Mouse (Mus musculus): ENCODE measurements at regions not wholly inside any gene's neighbourhood (a gene's known extent, or its start where the extent isn't known, plus 50 kb on each side); places are given as distances from the start of the nearest gene placed in this dataset.
A peak's percentile ranks its signal among the peaks of the same experiment; 100 is the strongest.

DNA sequence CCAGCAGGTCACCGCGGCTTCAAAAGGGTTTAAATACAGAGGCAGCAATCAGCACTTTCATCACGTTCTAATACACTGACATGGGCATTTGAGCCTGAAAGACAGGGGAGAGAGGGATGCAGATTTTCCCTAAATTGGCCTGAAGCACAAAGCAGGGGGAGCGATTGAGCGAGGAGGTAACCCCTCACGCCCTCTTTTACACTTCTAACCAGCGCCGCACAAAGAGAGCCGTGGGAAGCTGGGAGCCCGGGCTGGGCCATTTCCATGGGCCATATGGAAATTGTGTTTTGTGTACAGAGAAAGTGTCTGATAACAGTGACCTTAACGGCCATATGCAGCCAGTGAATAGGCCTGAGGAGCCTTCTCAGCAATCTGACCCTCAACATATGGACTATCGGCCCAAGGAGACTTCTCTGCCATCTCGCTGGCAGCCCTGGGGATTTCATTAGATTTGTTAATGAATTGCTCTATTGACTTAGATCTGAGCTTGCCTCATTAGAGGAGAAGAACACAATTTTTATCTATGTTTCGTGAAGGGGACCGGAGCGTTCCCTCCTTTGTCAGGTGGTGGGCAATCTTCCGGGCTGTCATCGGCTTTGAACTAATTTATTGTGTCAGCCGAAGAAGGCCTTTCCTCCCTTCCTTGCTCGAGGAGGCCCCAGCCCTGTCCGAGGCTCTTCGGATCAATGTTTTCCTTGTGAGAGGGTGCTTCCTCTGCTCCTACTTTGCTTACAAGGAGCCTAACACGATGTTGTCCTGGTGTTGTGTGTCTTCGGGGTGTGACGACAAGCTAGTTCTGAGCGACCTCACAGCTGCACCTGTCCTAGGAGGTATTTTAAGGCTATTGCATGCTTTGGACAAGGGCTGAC is 195.4 kb upstream of the Irx3 start:
- no peak for DNase-seq (ENCODE audit: low spot score)

DNA sequence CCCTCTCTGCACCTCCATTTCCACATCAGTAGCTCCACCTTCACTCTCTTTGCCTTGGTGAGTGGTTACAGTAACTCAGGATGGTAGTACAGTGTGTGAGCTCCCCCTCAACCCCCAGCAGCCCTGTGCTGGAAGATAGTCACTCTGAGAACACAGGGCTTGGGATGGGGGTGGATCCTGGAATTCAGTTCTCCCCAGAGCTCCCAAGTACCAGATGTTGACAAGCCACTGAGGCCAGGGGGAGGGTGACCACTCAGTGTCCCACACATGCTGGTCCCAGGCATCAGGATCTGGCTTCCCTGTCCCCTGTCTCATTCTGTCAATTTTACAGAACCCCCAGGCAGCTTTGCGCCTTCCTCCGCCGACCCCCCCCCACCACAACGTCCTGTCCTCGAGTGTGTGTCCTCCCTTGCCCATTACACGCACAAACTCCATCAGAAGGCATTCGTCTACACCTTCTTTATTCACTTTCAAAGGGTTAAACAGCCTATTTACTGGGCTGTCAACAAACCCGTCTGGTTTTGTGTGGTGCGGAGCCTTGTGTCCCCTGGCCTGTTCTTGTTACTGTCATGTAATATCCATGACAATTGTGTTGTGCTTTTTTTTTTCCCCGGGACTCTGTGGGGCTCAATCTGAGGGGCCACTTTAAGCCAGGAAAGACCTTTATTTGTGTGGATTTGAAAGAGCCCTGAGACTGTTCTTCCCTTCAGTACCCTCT is 194.6 kb upstream of the Irx3 start:
- no peak for DNase-seq (ENCODE audit: low spot score)

DNA sequence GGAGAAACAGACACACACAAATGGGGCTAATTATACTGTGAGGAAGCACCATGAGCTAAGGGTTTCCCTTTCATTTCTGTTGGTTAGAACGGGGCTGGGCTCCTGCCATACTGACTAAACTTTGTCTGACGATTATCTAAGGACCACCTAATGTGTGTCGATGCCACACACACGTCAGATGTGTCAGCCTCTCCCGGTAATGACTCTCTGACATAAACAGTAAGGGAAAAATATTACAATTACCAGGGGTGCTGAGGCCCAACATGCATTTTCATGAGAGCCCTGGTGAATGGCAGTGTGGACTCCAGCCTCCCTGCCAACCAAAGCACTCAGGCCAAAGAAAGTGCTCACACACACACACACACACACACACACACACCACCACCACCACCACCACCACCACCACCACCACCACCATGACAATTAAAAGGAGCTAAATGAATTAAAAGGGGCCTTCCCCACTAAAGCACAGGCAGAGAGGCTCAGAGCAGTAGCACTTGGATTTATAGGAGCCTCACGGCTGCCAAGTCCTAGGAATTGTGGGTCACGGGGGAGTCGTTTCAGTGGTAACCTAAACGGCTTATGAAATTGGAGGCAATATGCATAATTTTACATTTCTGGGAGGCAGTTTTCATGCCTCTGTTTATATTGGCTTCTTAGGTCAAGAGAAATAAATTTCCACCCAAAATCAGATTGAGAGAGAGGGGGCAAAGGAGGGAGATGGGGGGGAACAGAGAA is 193.7 kb upstream of the Irx3 start:
- DNase-seq (ENCODE audit: low spot score), result peak; percentile 8

- DNase-seq (ENCODE audit: low spot score), result no peak
These were observed 189.9 kb upstream of the Irx3 start for GRCm38 (mm10) chr8:91991542-91992452.

DNA sequence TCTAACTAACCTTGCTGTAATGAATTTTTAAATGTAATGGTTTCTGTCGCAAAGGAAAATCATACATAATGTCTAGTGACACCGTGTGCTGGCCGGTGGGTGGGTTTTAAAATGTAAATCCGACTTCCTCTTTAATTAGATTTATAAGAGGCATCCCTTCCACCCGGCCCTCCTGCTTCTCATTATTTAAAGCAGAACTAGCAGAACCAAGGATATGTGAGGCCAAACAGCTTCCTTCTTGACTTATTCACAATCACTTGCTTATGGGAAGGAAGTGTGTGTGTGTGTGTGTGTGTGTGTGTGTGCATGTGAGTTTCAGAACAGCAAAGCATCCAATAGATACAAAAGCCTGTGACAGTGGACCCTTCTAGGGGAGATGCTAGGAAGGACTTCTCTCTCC is 189.1 kb upstream of the Irx3 start:
- no peak for DNase-seq (ENCODE audit: low spot score)

- DNase-seq (ENCODE audit: low spot score), result no peak
These were observed 188.2 kb upstream of the Irx3 start for GRCm38 (mm10) chr8:91990048-91990447.

DNA sequence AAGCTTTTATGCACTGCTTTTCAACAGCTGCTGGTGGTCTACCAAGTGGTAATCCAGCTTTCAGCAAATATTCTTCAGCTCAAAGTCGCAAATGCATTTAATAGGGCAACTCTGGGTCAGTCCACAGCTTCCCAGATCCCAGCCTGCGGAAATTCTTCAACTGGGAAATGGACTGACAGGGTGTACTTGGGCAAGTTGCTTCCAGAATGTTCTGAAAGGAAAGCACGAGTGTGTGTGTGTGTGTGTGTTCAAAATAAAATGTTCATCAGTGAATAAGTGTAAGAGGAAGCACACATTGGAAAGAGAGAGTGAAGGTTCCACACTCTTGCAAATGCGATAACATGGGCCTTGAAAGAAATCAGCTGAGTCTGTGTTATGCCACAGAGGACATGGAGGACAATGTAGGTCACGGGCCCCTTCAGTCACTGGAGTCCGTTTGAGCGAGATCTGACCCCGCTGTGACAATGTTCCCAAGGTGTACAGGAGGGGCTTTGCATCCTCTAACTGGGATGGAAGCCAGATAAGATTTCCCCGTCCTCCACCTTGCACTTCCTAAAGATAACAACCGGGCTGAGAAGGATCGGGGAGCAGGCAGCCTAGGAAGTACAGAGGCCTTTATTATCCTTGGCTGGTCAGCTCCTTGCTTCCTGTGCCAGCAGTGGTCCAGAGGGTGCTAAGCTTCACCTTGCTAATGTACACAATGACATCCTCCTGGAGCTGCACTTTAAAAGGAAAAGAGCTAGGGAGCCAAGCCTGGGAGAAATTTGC is 187.2 kb upstream of the Irx3 start:
- no peak for DNase-seq (ENCODE audit: low spot score)

GRCm38 (mm10) chr8:91987854-91988253 is 186.0 kb upstream of the Irx3 start:
- DNase-seq (ENCODE audit: low spot score), result no peak

DNA sequence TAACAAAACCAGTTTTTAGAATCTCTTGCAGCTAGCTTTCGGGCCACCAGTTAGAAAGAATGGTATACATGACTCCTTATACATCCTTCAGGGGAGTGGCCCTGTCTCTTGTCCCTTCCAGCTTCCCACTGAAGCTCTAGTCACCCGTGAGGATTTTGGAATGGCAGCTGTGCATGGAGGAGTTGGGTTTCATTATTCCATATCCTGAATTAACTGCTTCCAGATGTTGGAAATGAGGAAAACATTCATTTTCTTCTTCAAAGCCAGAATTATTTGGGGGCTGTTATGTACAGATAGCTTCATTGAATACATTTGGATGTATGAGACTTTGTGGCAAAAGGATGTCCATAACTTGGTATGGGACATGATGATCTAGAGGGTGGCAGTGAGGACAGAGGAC is 181.3 kb upstream of the Irx3 start:
- DNase-seq (ENCODE audit: low spot score), result no peak

DNA sequence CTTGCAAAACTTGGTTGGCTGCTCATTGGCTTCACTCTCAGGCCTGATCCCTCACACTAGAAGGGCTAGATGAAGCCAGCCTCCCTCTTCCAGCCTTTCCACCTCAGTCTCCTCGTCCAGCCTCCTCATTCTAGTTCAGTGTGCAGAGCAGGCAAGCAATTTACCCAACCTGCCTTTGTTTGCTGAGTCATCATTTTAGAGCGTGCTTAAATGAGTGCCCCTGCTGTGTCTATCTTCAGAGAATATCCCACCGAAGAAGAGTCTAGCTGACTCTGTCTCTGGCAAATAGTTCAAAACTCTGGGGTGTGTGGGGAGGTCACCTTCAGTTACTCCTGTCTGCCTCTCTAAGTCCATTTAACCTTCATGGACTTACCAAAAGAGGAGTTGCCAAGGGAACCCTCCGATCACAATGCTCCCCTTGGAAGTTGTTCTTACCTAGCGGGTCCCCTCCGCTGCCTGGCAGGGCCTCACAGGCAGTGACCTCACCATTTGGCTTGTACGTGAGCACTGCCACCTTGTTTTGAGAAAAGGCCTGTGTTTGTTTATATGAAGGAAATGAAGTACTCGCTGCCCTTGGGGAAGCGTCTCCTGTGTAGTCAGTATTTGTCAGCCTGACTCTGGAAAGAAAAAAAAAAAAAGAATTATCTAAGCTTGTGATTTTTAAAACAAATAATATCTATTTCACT is 175.2 kb upstream of the Irx3 start:
- DNase-seq (ENCODE audit: low spot score), result no peak

- DNase-seq (ENCODE audit: low spot score), result no peak
These were observed 173.6 kb upstream of the Irx3 start for GRCm38 (mm10) chr8:91975460-91975859.

DNA sequence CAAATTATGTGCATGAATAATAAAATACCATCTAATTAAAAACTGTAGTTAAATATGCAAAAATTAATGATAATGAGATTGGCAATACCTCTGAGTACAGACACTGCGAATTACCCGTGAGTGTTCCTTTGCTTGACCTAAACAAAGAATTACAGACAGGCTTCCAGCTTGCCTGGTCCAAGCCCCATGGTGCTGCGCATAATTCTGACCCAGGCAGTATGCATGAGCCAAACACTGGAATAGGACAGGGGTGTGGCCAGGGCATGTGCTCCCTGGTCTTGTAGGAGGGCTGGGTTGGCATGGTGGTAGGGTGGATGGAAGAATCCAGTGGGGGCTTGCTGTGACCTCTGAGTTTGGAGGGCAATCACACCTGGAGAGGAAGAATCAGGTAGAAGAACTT is 172.8 kb upstream of the Irx3 start:
- DNase-seq (ENCODE audit: low spot score), result no peak

GRCm38 (mm10) chr8:91973951-91974439 is 172.1 kb upstream of the Irx3 start:
- DNase-seq (ENCODE audit: low spot score), result no peak

DNA sequence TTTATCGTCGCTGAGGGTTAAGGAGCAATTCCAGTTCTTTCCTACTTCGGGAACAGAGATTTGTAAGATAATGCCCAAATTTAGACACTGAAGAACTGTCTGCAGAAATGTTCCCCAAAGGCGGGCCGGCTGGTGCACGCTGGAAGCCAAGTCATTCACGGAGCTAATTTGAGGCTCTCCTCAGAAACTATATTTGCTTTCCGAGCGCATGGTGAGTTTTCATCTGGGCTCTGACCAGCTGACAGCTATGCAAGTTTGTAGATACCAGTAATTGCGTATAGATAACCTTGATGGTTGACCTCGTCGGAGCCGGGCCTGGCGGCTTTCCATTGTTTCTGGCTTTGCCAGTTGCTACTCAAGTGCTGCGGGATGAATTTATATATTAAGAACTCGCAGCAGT is 165.5 kb upstream of the Irx3 start:
- DNase-seq (ENCODE audit: low spot score), result no peak

GRCm38 (mm10) chr8:91966891-91967370 is 165.1 kb upstream of the Irx3 start:
- no peak for DNase-seq (ENCODE audit: low spot score)

DNA sequence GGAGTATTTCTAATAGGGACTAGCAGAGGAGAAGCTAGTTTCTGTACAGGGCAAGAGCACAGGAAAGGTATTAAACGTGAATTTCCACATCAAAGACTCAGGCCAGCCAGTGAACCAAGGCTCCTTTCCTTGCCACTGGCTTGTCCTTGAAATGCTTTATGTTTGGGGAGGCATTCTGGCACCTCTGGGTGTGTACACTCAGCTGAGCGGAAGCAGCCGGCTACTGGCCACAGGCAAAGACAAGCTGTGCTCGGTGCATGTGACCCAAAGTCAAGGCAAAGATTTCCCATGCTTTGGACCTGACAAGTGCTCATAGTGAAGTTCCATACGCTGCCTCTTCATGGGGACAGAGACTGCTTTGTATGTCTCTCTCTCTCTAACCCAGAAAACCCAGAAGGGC is 159.8 kb upstream of the Irx3 start:
- DNase-seq (ENCODE audit: low spot score), result no peak

DNA sequence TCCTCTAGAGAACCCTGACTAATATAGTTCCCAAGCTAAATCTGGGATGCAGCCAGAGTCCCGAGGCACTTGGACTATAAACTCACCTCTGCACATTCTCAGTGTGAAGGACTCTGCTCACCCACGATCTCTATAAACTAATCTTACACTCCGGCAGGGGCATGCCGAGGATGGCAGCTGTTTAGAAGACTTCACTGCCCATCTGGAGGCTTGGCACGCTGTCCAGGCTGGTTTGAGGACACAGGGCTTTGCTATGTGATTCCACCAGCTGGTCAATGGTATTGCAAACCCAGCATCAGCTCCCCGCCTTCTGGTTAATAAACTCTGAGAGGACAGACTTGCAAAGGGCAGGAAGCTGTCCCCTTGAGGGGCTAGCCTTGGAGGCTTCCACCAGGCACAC is 153.3 kb upstream of the Irx3 start:
- DNase-seq (ENCODE audit: low spot score), result no peak

DNA sequence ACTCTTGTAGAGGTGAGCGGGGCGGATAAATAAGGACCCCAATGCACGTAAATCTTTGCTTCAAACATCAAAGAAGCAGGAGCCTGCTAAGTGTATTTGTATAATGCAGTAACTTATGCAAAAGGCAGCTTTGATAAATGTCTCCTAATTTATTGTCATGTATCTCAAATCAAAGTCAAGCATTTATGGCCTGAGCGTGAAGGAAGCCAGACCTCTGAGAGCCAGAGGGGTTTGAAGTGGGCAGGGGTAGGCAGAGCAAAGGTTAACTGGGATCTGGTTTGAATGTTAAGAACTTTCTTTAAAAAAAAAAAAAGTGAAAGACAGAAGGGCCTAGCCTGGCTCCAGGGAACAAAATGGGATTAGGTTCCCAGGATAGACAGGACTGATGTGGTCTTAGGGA is 151.1 kb upstream of the Irx3 start:
- no peak for DNase-seq (ENCODE audit: low spot score)

GRCm38 (mm10) chr8:91949110-91949509 is 147.2 kb upstream of the Irx3 start:
- DNase-seq (ENCODE audit: low spot score), result no peak
